Mouse (Mus musculus) heart, postnatal 0 days (tissue): Measurements from ENCODE around the gene Zfhx3.

Source experiments
- CTCF ChIP-seq: IDR thresholded peaks from 2 replicates; pipeline ENCODE4 v1.5.1; 2016; ENCODE audit warnings: antibody characterized with exemption, control low read depth, low read depth
- EP300 ChIP-seq: IDR thresholded peaks from 2 replicates; pipeline ENCODE4 v1.6.1; 2016; ENCODE audit warnings: antibody characterized with exemption, low read depth

GRCm38 (mm10) chr8:108536911-108537351 is 594.5 kb downstream of the Zfhx3 start:
- TF ChIP-seq CTCF: no peak
- no peak for TF ChIP-seq EP300
